Mouse (Mus musculus) liver, adult 2 months (tissue): ENCODE data around the gene Plxnb2. TPM values are rescaled to one million over a fixed set of nuclear protein-coding genes. Genes with fewer than 3 reads are reported as not detected.

Experiments
- DNase-seq: peaks from one replicate; pipeline ENCODE4 v3.0.0-alpha.2; 2011; ENCODE audit warnings: low read depth, low spot score; ENCODE audit errors: extremely low read depth
- H3K27ac ChIP-seq: fragments of 200-500 bp; replicated peaks from 2 replicates; pipeline ENCODE4 v1.5.1; 2012; ENCODE audit warnings: low read depth, mild to moderate bottlenecking, control low read depth, inconsistent platforms, low read length; ENCODE audit not compliant: insufficient read depth
- H3K27me3 ChIP-seq: fragments of 200-500 bp; 2 replicates; pipeline ENCODE4 v1.6.1; 2012; ENCODE audit warnings: mild to moderate bottlenecking, moderate library complexity, low read length, inconsistent platforms; ENCODE audit not compliant: control insufficient read depth, insufficient read depth
- H3K36me3 ChIP-seq: fragments of 200-500 bp; 2 replicates; pipeline ENCODE4 v1.6.1; 2012; ENCODE audit warnings: low read length, inconsistent platforms; ENCODE audit not compliant: control insufficient read depth, insufficient read depth
- H3K4me1 ChIP-seq: fragments of 200-500 bp; 2 replicates; pipeline ENCODE4 v1.6.1; 2011; ENCODE audit warnings: low read length; ENCODE audit not compliant: control insufficient read depth, insufficient read depth
- H3K4me3 ChIP-seq: fragments of 200-500 bp; 2 replicates; pipeline ENCODE4 v1.5.1; 2011; ENCODE audit warnings: low read depth, mild to moderate bottlenecking, control low read depth, low read length, moderate library complexity; ENCODE audit not compliant: insufficient read depth
- H3K79me2 ChIP-seq: fragments of 200-500 bp; 2 replicates; pipeline ENCODE4 v1.6.1; 2012; ENCODE audit warnings: inconsistent platforms, mild to moderate bottlenecking, low read length, moderate library complexity; ENCODE audit not compliant: control insufficient read depth, insufficient read depth
- H3K9ac ChIP-seq: fragments of 200-500 bp; 2 replicates; pipeline ENCODE4 v1.6.1; 2012; ENCODE audit warnings: low read depth, mild to moderate bottlenecking, control low read depth, inconsistent platforms, low read length
- CTCF ChIP-seq: fragments of 200-500 bp; IDR thresholded peaks from 2 replicates; pipeline ENCODE4 v1.5.1; 2011; ENCODE audit warnings: low read depth, low read length, control low read depth
- POLR2A ChIP-seq: fragments of 200-500 bp; IDR thresholded peaks from 2 replicates; pipeline ENCODE4 v1.6.1; 2011; ENCODE audit warnings: low read length, control low read depth; ENCODE audit not compliant: insufficient read depth; ENCODE audit errors: extremely low read depth
- WGBS: fragments of 180-500 bp; shearing (Covaris S2); methylation state at CpG from one replicate; pipeline ENCODE4 v1.1.7; 2018; 5-methylcytosine and 5-hydroxymethylcytosine counted together
- polyA plus RNA-seq: library from polyadenylated mRNA; depleted of rRNA; stranded (reverse); fragments of >200 nt; gene quantifications from 2 replicates; pipeline ENCODE4 v1.2.3, GENCODE M21; 2012
- total RNA-seq: library from RNA; depleted of rRNA; stranded (reverse); fragments of >200 nt; gene quantifications from 2 replicates; pipeline ENCODE4 v1.2.3, GENCODE M21; 2014

The Plxnb2 gene
- total and polyA plus RNA-seq, 2 experiments, result 80.0 to 199 TPM

GRCm38 (mm10) chr15:89170102-89170501 is 10.5 kb downstream of the Plxnb2 start:
- Histone ChIP-seq H3K36me3 (peaks cover 19% of the 10 kb centered on the region; the same call in 1 of the 2 replicates), H3K79me2 (peaks cover 46% of the 10 kb centered on the region), H3K27ac (peak overlapping the region; percentile 75), H3K4me1 (peaks cover 40% of the 10 kb centered on the region), H3K9ac (no peak overlapping the region), H3K27me3 (no peaks in the 10 kb centered on the region), H3K4me3 (no peak overlapping the region)
- DNase-seq, result peak; percentile 91
- WGBS, result 2% methylated on average over 3 of the region's 3 CpGs
- TF ChIP-seq CTCF, result no peak

GRCm38 (mm10) chr15:89169431-89169830 is 11.2 kb downstream of the Plxnb2 start:
- H3K9ac ChIP-seq, result no peak overlapping the region
- peaks cover 40% of the 10 kb centered on the region; the same call in 1 of the 2 replicates for H3K79me2 ChIP-seq
- peaks cover 33% of the 10 kb centered on the region for H3K4me1 ChIP-seq
- H3K36me3 ChIP-seq, result peaks cover 25% of the 10 kb centered on the region; the same call in 1 of the 2 replicates
- no peak overlapping the region for H3K4me3 ChIP-seq
- DNase-seq, result peak; percentile 69
- TF ChIP-seq CTCF (no peak), POLR2A (no peak)
- peak overlapping the region; percentile 60 for H3K27ac ChIP-seq
- no peaks in the 10 kb centered on the region for H3K27me3 ChIP-seq
- WGBS, result 20% methylated on average over 10 of the region's 10 CpGs

GRCm38 (mm10) chr15:89168922-89169321 is 11.7 kb downstream of the Plxnb2 start:
- H3K79me2 ChIP-seq, result peaks cover 35% of the 10 kb centered on the region; the same call in 1 of the 2 replicates
- no peak for DNase-seq
- H3K4me3 ChIP-seq, result no peak overlapping the region
- H3K36me3 ChIP-seq, result peaks cover 30% of the 10 kb centered on the region
- WGBS, result 72% methylated on average over 10 of the region's 10 CpGs
- H3K4me1 ChIP-seq, result peaks cover 28% of the 10 kb centered on the region
- no peak overlapping the region for H3K9ac ChIP-seq
- TF ChIP-seq POLR2A, result no peak
- TF ChIP-seq CTCF, result no peak
- no peaks in the 10 kb centered on the region for H3K27me3 ChIP-seq
- H3K27ac ChIP-seq, result 0 out of 2 replicates have a peak overlapping the region, but pooled peaks have one; percentile 2

- peaks cover 10% of the 10 kb centered on the region; the same call in 1 of the 2 replicates for H3K79me2 ChIP-seq
- no peak overlapping the region for H3K9ac ChIP-seq
- 93% methylated on average over 12 of the region's 12 CpGs for WGBS
- no peaks in the 10 kb centered on the region for H3K27me3 ChIP-seq
- H3K4me3 ChIP-seq, result no peak overlapping the region
- peaks cover 56% of the 10 kb centered on the region for H3K36me3 ChIP-seq
- H3K4me1 ChIP-seq, result peaks cover 12% of the 10 kb centered on the region; the same call in 1 of the 2 replicates
- TF ChIP-seq POLR2A, result no peak
- TF ChIP-seq CTCF, result no peak
- no peak overlapping the region for H3K27ac ChIP-seq
- no peak for DNase-seq
Observed at GRCm38 (mm10) chr15:89165478-89165877, 15.1 kb downstream of the Plxnb2 start.

- Histone ChIP-seq H3K27me3 (no peaks in the 10 kb centered on the region), H3K79me2 (no peaks in the 10 kb centered on the region), H3K9ac (no peak overlapping the region), H3K36me3 (peaks cover 65% of the 10 kb centered on the region), H3K4me1 (no peaks in the 10 kb centered on the region), H3K4me3 (no peak overlapping the region), H3K27ac (no peak overlapping the region)
- TF ChIP-seq CTCF (no peak), POLR2A (no peak)
- WGBS, result 78% methylated on average over 9 of the region's 9 CpGs
- no peak for DNase-seq
Observed at GRCm38 (mm10) chr15:89161397-89161796, 19.2 kb downstream of the Plxnb2 start.

- WGBS, result 84% methylated on average over 16 of the region's 16 CpGs
- H3K27ac ChIP-seq, result no peak overlapping the region
- no peak for TF ChIP-seq POLR2A
- no peak for TF ChIP-seq CTCF
Observed at GRCm38 (mm10) chr15:89158516-89158915, 22.1 kb downstream of the Plxnb2 start.

More at GRCm38 (mm10) chr15:89158516-89158915, 22.1 kb downstream of the Plxnb2 start:
- Histone ChIP-seq H3K27me3 (no peaks in the 10 kb centered on the region), H3K79me2 (no peaks in the 10 kb centered on the region), H3K4me1 (no peaks in the 10 kb centered on the region), H3K9ac (no peak overlapping the region), H3K36me3 (peaks cover 47% of the 10 kb centered on the region), H3K4me3 (no peak overlapping the region)
- DNase-seq, result peak; percentile 59
